Mouse (Mus musculus): Measurements from ENCODE around the gene Aldh3a1. TPM values are rescaled to one million over a fixed set of nuclear protein-coding genes. Genes with fewer than 3 reads are reported as not detected.
"Not testable (repeated sequence)": the region's sequence is repeated elsewhere in the genome, so short reads cannot be mapped to it uniquely, and the experiment has no call there.

Gene Aldh3a1
- not detected for total RNA-seq (2021)
- long read RNA-seq, experiment 1, result 0 reads
- long read RNA-seq, experiment 2, result 0 reads

DNA sequence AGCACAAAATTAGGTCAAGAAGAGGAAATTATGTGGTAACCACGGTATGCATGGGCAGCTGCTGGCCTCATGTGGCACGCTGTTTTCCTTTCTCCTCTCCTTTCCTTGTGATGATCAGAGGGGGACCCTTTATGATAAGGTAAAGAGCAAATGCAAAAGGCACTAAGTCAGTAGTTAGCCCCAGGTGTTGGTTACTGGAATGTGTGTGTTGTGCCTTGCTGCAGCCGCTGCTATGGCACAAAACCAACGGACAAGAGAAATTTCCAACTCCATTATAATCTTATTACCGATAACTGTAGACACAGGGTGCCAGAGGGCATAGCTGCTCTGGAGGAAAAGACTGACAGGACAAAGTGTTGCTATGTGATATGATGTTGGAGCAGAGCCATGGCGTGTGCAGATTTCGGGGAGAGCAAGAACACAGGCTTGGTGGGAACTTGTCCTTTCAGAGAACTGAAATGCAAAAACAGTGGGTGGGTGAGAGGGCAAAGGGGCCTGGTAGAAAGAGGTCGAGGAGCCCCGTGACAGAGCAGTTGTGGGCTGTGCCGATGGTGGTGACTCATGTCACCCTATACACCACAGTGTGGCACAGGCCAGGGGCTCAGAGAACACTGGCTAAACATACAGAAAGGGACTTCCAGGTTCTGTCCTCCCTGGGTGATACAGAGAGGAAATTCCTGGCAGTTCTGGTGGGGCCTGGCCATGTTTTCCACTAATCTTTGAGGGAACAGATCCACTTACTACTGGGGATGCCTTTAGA lies at the start of gene Aldh3a1:
Aldh3a1 (plus strand) TSS at position 51 of the 760 bp plus-strand sequence.
- DNase-seq (ENCODE audit: low spot score in 2 of 2), result no peak

DNA sequence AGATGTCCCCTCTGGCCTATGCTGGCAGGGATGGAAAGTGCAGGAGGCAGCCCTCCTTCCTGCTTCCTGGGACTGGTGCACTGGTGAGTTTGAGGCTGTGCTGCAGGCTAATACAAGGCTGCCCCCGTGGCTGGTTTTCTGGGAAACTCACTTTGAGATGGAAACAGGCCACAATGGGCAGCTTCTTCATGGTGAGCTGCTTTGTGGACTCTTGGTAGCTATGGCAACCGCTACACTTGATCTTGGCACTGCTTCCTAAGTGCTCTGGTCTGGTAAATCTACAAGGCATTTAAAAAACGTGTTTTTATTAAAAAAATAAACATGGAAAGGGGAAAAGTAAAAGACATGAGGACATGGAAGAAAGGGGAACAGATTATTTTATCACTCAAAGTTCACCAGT lies 49.2 kb upstream of the Aldh3a1 start:
- DNase-seq (ENCODE audit: low spot score in 2 of 2), result no peak

DNA sequence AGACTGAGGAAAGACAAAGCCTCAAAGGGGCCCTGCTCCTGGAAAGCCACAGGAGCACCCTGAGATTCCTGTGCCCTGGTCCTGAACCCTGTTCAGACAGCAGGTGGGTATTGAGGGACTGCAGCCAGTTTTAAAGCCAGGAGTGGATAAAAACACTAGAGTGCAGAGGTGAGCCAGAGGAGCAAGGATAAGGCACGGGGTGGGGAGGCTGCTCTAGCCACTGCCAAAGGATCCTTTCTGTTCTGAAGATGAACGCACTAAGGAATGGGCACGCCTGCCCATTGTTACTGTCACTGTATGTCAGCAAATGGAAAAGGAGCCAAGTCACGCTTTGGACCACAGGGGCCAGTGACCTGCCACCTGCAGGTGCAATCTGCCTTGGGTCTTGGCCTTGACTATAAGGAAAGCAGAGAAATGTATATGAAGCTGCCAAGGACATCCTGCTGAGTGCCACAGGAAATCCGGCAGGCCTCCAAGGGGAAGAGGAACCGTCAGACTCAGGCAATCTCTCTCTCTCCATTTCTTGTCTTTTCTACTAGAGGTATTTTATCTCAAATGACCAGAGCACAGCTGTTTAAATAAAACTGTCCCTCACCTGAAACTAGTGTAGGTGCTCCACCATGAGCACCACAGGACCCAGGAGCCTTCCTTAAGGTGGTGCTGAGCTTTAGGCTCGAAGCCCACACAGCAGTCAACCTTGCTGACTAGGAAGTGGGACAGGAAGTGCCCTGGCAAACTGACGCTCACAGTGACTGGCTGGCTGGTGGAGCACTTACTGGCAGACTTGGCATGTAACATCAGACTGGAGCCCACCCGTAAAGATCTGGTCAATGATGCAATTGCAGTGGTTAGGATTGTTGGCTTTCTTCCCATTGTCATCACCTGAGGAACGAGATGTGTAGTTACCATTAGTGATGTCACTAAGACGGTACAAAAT lies 47.3 kb upstream of the Aldh3a1 start:
- DNase-seq (ENCODE audit: low spot score in 2 of 2), result no peak

DNA sequence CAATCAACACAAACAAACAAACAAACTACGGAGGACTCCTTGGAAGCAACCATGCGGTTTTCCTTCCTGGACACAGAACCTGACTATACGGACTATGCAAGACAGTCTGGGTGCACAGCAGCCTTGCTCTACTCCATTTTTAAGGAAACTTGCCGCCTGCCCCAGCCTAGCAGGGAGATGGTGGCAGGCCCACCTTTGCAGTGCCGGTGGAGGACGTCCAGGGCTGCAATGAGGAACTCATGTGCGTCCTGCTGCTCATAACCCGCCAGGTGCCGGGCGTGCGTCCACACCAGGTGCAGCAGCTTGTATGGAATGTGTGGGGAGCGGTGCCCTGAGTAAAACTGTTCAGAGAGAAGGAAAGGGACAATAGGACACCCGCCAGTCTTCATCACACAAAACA lies 46.2 kb upstream of the Aldh3a1 start:
- no peak for DNase-seq (ENCODE audit: low spot score in 2 of 2)

DNA sequence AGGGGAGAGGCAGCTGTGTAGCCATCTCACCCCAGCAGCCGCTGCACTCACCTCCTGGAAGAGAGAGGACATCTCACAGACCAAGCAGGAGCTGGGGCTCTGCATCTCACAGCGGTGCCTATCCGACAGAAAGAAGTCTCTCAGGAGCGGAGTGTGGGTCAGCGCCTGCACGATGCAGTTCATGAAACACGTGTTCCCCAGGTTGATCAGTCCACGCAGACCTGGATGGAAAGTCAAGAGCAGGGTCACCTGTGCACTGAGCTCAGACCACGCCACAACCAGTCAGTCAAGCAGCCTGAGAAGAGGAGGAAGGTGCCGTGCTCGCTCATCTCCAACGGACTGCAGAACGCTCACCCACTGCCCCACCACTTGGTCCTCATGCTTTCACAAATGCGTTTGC lies 44.6 kb upstream of the Aldh3a1 start:
- DNase-seq (ENCODE audit: low spot score in 2 of 2), result no peak

DNA sequence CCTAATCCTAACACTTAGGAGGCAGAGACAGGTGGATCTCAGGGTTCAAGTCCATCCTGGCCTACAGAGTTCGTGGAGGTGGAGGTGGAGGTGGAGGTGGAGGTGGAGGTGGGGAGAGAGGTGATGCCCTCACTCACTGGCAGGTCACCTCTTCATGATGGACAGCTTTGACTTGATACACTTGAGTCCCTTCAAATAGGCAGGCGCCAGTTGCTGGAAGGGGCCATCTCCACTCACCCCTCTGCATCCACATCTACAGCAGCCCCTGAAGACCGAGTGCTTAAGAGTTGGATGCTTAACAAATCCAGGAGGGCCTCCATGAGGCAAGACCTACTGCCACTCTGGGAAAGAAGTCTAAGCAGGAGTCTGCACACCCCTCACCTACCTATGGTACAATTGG lies 44.0 kb upstream of the Aldh3a1 start:
- no peak for DNase-seq (ENCODE audit: low spot score in 2 of 2)

DNA sequence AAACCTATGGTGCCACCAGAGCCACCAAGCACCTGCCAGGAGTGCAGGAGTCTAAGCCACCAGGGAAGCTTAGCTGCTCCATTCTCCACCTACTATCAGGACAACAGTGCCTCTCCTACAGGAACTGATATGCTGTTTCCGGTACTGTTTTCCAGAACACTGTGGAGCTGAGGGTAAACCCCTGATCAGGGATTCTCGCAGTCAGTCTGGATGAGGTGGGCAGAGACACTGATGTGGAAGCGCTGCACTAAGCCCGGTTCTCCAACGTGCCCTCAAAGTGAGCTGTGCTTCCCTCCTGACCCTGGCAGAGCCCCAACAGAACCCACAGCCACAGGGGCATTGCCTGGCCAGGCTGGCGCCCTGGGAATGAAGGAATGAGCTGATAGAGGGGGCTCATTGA lies 43.0 kb upstream of the Aldh3a1 start:
- no peak for DNase-seq (ENCODE audit: low spot score in 2 of 2)

DNA sequence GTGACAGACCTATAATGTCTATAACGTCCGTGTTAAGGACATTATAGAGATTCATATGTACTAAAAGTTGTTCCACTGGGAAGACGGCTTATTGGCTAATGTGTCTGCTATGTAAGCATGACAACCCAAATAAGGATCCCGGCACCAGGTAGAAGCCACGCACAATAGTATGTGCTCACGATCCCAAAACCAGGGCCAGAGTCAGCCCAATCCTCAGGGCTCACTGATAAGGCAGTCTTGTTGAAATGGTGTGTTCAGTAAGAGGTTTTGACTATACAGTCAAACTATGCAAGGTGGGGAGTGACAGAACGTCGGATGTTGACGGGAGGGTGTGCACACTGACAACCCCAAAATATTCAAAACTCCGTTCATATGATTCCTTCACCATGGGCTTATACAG lies 42.5 kb upstream of the Aldh3a1 start:
- no peak for DNase-seq (ENCODE audit: low spot score in 2 of 2)

DNA sequence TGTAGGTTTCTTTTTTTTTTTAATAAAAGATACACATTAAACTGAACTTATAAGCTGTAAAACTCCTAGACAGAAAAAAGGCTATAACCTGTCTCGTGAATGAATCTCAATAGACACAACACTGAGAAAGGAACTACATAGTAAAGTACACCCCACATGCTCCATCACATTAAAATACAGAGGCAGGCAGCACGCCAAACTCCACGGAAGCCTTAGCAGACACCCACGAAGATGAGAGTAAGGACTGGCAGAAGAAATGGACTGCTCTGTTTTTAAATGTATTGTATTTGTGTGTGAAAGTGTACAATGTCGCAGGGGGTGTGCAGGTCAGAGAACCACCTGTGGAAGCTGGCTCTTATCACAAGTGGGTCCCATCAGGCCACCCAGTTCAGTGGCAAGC lies 37.2 kb upstream of the Aldh3a1 start:
- DNase-seq (ENCODE audit: low spot score in 2 of 2), result no peak

DNA sequence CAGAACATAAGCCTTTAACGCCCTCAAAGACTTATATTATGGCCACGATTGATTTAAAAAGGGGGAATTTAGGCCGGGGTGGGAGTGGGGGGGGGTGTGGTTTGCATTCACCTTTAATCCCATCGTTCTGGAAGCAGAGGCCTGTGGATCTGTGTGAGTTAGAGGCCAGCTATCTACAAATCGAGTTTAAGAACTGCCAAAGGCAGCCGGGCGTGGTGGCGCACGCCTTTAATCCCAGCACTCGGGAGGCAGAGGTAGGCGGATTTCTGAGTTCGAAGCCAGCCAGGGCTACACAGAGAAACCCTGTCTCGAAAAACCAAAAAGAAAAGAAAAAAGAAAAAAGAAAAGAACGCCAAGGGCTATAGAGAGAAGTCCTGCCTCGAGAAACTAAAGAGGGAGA lies 33.9 kb upstream of the Aldh3a1 start:
- DNase-seq (ENCODE audit: low spot score in 2 of 2), result not testable (repeated sequence)

DNA sequence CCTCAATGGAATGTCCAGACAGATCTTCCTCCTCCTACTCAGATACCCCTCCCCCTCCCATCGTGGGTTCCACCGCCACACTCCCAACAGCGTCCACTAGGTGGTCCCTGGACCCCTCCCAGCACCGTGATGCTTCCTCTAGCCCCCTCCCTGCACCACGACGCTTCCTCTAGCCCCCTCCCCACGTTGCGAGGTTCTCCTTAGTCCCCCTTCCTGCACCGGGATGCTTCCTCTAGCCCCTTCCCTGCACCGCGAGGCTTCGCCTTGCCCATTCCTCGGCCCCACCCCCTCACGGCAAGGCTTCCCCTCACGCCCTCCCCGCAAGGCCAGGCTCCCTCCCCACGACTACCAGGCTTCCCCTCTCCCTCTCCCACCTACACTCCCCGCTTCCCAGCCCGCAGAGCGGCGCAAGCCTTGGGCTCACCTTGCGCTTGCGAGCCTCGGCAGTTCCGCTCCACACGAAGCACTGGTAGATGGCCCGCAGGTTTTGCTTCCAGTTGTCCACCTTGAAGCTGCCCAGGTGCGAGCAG lies 33.0 kb upstream of the Aldh3a1 start:
- peak; percentile 14 to 53 for DNase-seq (ENCODE audit: low spot score in 2 of 2)

DNA sequence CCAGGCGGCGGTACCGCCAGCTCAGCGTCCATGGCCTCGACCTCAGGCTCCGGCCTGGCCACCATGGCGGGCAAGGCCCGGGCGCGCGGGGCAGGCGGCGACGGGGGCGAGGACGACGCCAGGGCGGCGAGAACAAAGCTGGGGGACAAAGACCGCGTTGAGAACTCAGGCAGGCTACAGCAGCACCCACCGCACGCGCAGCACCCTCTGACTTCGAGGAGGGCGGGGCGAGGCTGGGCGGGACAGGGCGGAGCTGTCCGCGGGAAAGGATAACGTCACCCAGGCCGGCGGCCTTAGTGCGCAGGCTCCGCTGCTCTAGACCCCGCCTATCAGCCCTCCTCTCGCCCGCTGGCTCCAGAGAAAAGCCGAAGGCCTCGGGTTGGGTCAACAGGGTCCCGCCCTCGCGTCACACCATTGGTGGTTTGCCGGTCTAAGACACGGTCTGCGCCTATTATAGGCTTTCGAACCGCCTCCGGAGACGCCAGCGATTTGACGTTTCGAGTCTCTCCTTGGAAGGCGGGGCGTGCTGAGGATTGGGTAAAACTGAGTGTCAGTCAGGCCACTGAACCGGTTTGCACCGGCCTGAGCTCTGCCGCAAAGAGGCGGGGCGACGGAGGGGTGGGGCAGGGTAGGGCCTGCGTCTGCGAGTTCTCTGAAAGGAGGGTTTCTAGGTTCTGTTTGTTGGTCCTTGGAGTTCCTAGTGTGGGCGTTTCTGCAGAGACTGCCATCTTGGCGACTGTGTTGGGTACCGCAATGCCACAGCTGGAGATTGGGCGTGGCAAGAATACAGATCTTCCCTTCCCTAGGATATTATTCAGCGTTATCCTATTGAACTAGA lies 32.3 kb upstream of the Aldh3a1 start, which contains the start of gene Usp22:
Usp22 (minus strand) TSS at position 235 of the 838 bp plus-strand sequence.
- DNase-seq (ENCODE audit: low spot score in 2 of 2), result peak; percentile 96 to 99

DNA sequence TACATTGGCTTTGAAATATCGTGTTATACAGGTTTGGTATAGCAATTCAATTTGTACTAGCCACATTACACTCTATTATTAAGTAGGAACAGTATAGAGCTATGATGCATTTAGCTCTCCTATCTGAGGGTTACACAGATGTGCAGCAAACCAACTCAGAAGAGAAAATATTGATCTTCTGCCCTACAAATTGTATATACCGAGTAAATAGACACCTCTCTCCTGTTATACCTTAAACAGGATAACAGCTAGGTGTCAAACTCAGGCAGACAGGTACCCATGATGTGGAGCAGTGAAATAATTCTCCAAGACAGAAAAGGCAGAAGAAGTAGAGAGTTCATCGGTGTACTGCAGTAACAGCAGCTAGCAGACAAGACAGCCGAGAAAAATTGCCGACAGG lies 31.6 kb upstream of the Aldh3a1 start:
- DNase-seq (ENCODE audit: low spot score in 2 of 2), result no peak

DNA sequence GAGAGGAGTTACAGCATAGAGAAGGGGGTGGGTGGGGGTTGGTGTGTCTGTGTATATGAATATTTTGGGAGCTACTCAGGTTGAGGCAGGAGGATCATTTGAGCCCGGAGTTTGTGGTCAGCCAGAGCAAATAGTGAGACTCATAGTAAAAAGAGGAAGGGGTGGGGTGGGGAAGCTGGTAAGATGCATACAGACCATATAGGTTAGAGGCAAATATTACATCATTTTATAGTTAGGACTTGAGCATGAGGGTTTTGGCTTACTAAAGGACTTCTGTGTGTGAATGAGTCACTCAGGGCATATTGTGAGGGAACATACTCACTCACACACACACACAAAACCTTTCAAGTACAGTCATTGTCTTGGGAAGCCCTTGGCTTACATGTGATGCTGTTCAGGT lies 31.0 kb upstream of the Aldh3a1 start:
- no peak for DNase-seq (ENCODE audit: low spot score in 2 of 2)

DNA sequence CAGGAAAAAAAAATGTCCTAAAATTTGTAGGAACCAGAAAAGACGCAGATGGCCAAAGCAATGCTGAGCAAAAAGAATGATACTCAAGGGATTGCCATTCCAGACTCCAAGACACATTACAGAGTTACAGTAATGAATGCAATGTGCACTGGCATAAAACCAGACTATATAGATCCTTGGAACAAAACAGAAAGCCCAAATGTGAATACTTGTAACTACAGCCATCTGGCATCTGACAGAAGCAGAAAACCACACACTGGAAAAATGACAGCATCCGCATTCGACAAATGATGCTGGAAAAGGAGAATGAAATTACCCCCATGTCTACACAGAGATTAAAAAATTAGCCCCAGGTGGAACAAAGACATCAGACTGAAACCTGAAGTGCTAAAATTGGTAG lies 27.0 kb upstream of the Aldh3a1 start:
- no peak for DNase-seq (ENCODE audit: low spot score in 2 of 2)

DNA sequence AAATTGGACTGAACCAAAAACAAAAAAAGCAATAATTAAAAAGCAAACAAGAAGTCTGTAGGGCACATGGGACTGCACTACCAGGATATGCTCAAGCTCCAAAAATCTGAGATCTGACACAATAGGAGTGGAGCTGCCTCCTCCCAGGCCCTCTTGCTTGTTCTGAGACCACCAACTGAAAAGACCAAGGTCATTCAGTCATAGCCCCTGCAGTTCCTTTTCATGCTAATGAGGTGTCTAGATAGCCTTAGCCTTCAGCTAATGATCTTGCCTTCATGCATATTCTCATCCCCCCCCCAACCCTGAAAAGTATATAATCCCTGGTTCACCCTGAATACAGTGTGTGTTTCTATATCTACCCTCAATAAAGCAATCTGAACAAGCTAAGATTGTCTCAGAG lies 25.7 kb upstream of the Aldh3a1 start:
- no peak for DNase-seq (ENCODE audit: low spot score in 2 of 2)

DNA sequence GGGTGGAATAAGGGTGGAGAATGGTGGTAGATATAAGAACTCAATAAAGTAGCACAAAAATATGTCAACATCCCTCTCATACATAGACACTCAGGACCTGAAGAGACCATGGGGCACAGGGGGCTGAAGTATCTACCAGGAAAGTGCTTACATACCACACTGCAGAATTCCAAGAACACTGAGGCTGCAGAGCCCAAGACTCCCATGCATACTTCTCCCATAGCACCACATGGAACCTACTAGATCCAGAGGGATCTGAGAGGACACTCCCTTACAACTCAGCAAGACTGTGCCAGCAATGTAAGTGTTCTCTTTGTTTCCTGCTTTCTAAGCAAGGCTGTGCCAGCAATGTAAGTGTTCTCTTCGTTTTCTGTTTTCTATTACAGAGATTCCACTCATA lies 23.5 kb upstream of the Aldh3a1 start:
- no peak for DNase-seq (ENCODE audit: low spot score in 2 of 2)

DNA sequence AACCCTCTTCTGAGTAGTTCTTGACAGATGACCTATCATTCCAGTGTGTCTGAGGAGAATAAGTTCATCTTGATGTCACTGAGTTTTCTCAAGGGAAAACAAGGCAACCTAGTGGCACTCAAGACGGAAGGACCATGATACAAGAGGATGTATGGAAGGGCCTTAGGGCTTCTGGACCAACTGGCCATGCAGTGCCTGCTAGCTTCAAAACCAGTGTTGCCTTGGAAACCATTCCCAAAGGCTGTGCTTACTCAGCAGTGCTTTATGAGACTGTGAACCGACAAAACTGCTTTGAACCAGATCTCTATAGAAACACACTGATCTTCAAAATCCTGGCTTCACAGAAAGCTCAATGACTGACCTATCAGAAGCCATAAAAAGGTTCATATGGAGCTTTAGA lies 16.6 kb upstream of the Aldh3a1 start:
- DNase-seq (ENCODE audit: low spot score in 2 of 2), result no peak

DNA sequence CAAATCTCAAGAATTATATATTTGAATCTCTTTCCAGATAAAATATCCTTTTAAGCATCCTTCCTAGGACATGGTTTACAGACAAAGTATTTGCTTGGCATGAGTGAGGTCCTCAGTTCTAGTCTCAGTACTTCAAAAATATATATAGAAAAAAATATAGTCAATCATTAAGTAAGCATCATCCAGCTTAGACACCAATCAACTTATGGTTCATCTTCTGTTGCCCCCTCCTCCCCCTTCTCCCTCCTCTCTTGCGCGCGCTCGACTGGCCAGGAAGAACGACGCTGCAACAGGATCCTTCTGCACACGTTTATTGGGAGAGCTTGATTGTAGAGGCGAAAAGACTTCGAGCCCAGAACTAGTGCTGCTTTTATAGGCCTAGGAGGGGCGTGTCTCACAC lies 15.2 kb upstream of the Aldh3a1 start:
- DNase-seq (ENCODE audit: low spot score in 2 of 2), result not testable (repeated sequence)

DNA sequence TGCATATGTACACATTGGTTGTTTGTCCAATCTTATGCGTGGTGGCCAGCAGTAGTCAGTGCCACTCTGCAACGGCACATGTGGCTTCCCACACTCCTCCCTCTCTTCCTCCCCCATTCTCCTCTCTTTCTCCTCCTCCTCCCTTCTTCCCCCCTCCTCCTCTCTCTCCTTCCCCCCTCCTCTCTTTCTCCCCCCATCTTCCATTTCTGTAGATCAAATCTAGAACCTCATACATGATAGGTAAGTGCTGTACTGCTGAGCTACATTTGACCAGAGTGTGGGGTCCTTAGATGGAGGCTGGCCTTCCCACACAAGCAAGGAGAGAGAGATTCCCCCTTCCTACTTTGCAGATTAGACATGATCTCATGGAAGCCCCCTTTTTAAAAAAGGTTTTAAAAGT lies 14.6 kb upstream of the Aldh3a1 start:
- DNase-seq (ENCODE audit: low spot score in 2 of 2), result no peak

DNA sequence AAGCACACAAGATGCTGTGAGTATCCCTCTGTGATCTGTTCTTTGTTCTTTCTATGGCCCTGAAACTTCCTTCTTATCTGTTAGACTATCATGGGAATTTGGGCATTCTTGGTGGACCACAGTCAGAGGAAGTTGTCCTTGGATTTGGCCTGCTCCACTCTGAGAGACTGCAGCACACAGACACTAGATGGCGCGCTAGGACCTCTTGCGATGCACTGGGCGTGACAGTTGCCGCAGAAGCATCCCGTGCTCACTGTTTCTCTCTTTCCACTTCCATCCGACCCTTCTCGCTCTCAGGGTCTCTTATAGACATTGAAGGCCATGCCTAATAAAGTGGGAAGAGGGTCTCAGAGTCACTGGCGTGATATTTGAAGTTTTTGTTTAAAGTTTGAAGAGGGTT lies 13.9 kb upstream of the Aldh3a1 start:
- DNase-seq (ENCODE audit: low spot score in 2 of 2), result peak; percentile 52 to 72

Measured in adrenal gland, postnatal 4 days (tissue).